ENCODE assay signal across 12 mouse cellular contexts in the genomic region with DNA sequence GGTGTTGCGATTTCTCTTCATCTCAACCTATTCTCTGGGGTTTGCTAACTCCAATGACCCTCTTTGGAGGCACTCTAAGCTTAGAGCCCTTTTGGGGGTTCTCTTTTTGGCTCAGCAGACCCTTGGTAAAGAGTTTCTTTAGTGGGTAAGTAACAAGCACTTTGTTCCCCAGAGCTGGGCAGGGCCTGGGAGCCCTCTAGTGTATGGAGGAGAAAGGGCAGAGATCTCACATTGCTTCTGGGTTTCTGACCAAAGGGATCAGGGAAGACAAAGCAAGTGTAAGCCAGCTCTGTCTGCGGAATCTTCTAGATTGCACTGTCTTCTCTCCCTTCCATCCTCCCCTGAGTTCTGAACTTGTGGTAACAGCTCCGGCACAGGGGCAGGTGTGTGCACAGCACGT. TPM values are rescaled to one million over a fixed set of nuclear protein-coding genes. Genes with fewer than 3 reads are reported as not detected.
A peak's percentile ranks its signal among the peaks of the same experiment; 100 is the strongest.
DNase-seq lines count a peak whose midpoint lies in the region; ATAC-seq and TF ChIP-seq lines count a peak whose summit lies in the region.
"Had no signal": no experiment of that assay in that cellular context is flagged by ENCODE, and none has a peak within 500 bp of the region (broad histone marks: within the 10 kb centered on the region; RNA-seq: fewer than 3 reads in every experiment).

No protein-coding gene starts in this region.

- peak; percentile 66 for TF ChIP-seq CTCF in layer of hippocampus, adult 2 months (conservative IDR thresholded peaks at IDR 0.05)

- DNase-seq in embryo, embryonic 11 days = peak; percentile 42
- DNase-seq in embryo, embryonic 10 days (ENCODE audit: low spot score) = no peak
- no peak for DNase-seq in layer of hippocampus, adult 2 months (ENCODE audit: low spot score in 2 of 2)
- no peak for DNase-seq in layer of hippocampus, postnatal 14 days (ENCODE audit: low spot score in 2 of 2)
- peak; percentile 22 for DNase-seq in MN1 (ENCODE audit: low spot score)
- DNase-seq in spleen, postnatal 14 days (ENCODE audit: low spot score in 2 of 2) = no peak
- DNase-seq in cerebellum, adult 8-10 months = no peak
- DNase-seq: adrenal gland, postnatal 25 days had no signal

- peak; percentile 18 to 54; a peak in 1 of 4 replicates for ATAC-seq in hematopoietic stem cell, adult 5-6 weeks (replicated peaks in 1 of 2; ENCODE audit: insufficient read depth in 1 of 2, low FRiP score in 2 of 2, low TSS enrichment in 1 of 2, low read depth in 1 of 2, poor library complexity in 2 of 2, severe bottlenecking in 2 of 2)

- no peak overlapping the region for H3K27ac ChIP-seq in layer of hippocampus, adult 2 months
- H3K27ac ChIP-seq: embryonic facial prominence, embryonic 13.5 days; hindbrain, embryonic 12.5 days had no signal

- H3K4me3 ChIP-seq in layer of hippocampus, adult 2 months = no peak overlapping the region
- H3K4me3 ChIP-seq: embryonic facial prominence, embryonic 13.5 days; hindbrain, embryonic 12.5 days had no signal

RNA-seq across cellular contexts. Expression of a gene that starts 5.7 kb away (rescaled TPM):
- total RNA-seq in layer of hippocampus, adult 2 months (2021) = 10 to 100 TPM; 69.4 to 71.9 TPM
- 100 to 1,000 TPM in 1 of 2 experiments, 10 to 100 TPM in 1; 93.6 to 121 TPM for total RNA-seq in layer of hippocampus, postnatal 14 days (2021)
- total RNA-seq in hematopoietic stem cell, adult 5-6 weeks (2017) = 149 and 168 TPM in 2 replicates

RNA-seq across cellular contexts. Expression of a gene that starts 11.4 kb away (rescaled TPM):
- 1 to 10 TPM; 1.7 to 3.0 TPM for total RNA-seq in layer of hippocampus, adult 2 months (2021)
- total RNA-seq in layer of hippocampus, postnatal 14 days (2021) = 1 to 10 TPM; 8.1 to 9.8 TPM
- total RNA-seq in hematopoietic stem cell, adult 5-6 weeks (2017) = 503 and 531 TPM in 2 replicates

RNA-seq across cellular contexts. Expression of a gene that starts 52.5 kb away (rescaled TPM):
- total RNA-seq in layer of hippocampus, adult 2 months (2021) = 1 to 10 TPM; 1.3 to 2.0 TPM
- total RNA-seq in layer of hippocampus, postnatal 14 days (2021) = 1 to 10 TPM; 2.2 TPM
- total RNA-seq in hematopoietic stem cell, adult 5-6 weeks (2017) = not detected in 2 replicates
- total RNA-seq: adrenal gland, postnatal 25 days; gastrocnemius, adult 8-10 months had no signal

RNA-seq across cellular contexts. Expression of a gene that starts 53.8 kb away (rescaled TPM):
- not detected for total RNA-seq in layer of hippocampus, adult 2 months (2021)
- under 1 TPM; 0.09 to 0.21 TPM for total RNA-seq in layer of hippocampus, postnatal 14 days (2021)
- 0.13 TPM in 1 of 2 replicates, not detected in the other for total RNA-seq in hematopoietic stem cell, adult 5-6 weeks (2017)
- total RNA-seq: gastrocnemius, adult 8-10 months had no signal

Comparison
In these comparisons a context has a peak if more than half of its experiments do, and no peak if none do; other contexts are left out.
1. DNase-seq: peak in embryo, embryonic 11 days (single experiment) and MN1 (single experiment); none in embryo, embryonic 10 days (single experiment), layer of hippocampus, adult 2 months (0 of 2), layer of hippocampus, postnatal 14 days (0 of 2), spleen, postnatal 14 days (0 of 2) and cerebellum, adult 8-10 months (single experiment).
2. RNA of a gene that starts 11.4 kb away (total RNA-seq): 503 to 531 TPM in hematopoietic stem cell, adult 5-6 weeks; 8.1 to 9.8 TPM in layer of hippocampus, postnatal 14 days and 1.7 to 3.0 TPM in layer of hippocampus, adult 2 months; every median in the first group is over 10 times any median in the second.